Mouse (Mus musculus) MEL (cell line): ENCODE data around the gene Ttc6. TPM values are rescaled to one million over a fixed set of nuclear protein-coding genes. Genes with fewer than 3 reads are reported as not detected.

Source experiments
- DNase-seq: peaks from one replicate; pipeline ENCODE4 v3.0.0; 2011; ENCODE audit warnings: low read depth, low spot score
- H3K27ac ChIP-seq: 2 replicates; pipeline ENCODE4 v1.5.1; 2012; ENCODE audit warnings: low read depth, mild to moderate bottlenecking, control low read depth, low read length, moderate library complexity; ENCODE audit not compliant: control insufficient read depth
- H3K27me3 ChIP-seq, 2 experiments: fragments of 150-350 bp in 1 of 2; sonication (generic) in 1 of 2; 2 replicates each; pipeline ENCODE4 v1.6.1; 2012; ENCODE audit warnings: low read length in 2 of 2, mild to moderate bottlenecking in 2 of 2, improper control_type of control experiment in 1 of 2, moderate library complexity in 1 of 2; ENCODE audit not compliant: insufficient read depth in 2 of 2, control insufficient read depth in 1 of 2
- H3K36me3 ChIP-seq, 2 experiments: 2 replicates each; pipeline ENCODE4 v1.6.1; 2012 to 2014; ENCODE audit warnings: low read length in 2 of 2, improper control_type of control experiment in 1 of 2, inconsistent platforms in 1 of 2, mild to moderate bottlenecking in 1 of 2; ENCODE audit not compliant: insufficient read depth in 2 of 2, control insufficient read depth in 1 of 2
- H3K4me1 ChIP-seq, 2 experiments: fragments of 150-350 bp in 1 of 2; sonication (generic) in 1 of 2; 2 replicates each; pipeline ENCODE4 v1.6.1; 2012; ENCODE audit warnings: low read length in 2 of 2, improper control_type of control experiment in 1 of 2, mild to moderate bottlenecking in 1 of 2; ENCODE audit not compliant: insufficient read depth in 2 of 2, control insufficient read depth in 1 of 2
- H3K4me3 ChIP-seq, 2 experiments: fragments of 150-350 bp in 1 of 2; sonication (generic) in 1 of 2; 2 replicates each; pipeline ENCODE4 v1.5.1; 2012; ENCODE audit warnings: low read depth in 2 of 2, low read length in 2 of 2, mild to moderate bottlenecking in 2 of 2, moderate library complexity in 2 of 2, control low read depth in 1 of 2, improper control_type of control experiment in 1 of 2; ENCODE audit not compliant: control insufficient read depth in 1 of 2, insufficient read depth in 1 of 2
- H3K79me2 ChIP-seq: 2 replicates; pipeline ENCODE4 v1.6.1; 2012; ENCODE audit warnings: mild to moderate bottlenecking, low read length, moderate library complexity; ENCODE audit not compliant: control insufficient read depth, poor library complexity, insufficient read depth
- H3K9ac ChIP-seq: 2 replicates; pipeline ENCODE4 v1.6.1; 2012; ENCODE audit warnings: low read depth, mild to moderate bottlenecking, control low read depth, low read length, moderate library complexity; ENCODE audit not compliant: control insufficient read depth, poor library complexity, severe bottlenecking
- H3K9me3 ChIP-seq: fragments of 150-350 bp; sonication (generic); replicated peaks from 2 replicates; pipeline ENCODE4 v1.6.1; 2012; ENCODE audit warnings: mild to moderate bottlenecking, low read length, improper control_type of control experiment, moderate library complexity; ENCODE audit not compliant: insufficient read depth
- ETS1 ChIP-seq: IDR thresholded peaks from 2 replicates; pipeline ENCODE4 v1.6.1; 2012; ENCODE audit warnings: low read depth, mild to moderate bottlenecking, inconsistent platforms, low read length, improper control_type of control experiment, moderate library complexity
- GATA1 ChIP-seq: IDR thresholded peaks from 2 replicates; pipeline ENCODE4 v1.6.1; 2011; ENCODE audit warnings: low read depth, low read length, improper control_type of control experiment
- JUND ChIP-seq: IDR thresholded peaks from 2 replicates; pipeline ENCODE4 v1.6.1; 2011; ENCODE audit warnings: low read depth, mild to moderate bottlenecking, improper control_type of control experiment, low read length
- MAZ ChIP-seq: IDR thresholded peaks from 2 replicates; pipeline ENCODE4 v1.6.1; 2012; ENCODE audit warnings: low read depth, mild to moderate bottlenecking, inconsistent platforms, low read length, improper control_type of control experiment
- MEF2A ChIP-seq: IDR thresholded peaks from 2 replicates; pipeline ENCODE4 v1.6.1; 2014; ENCODE audit warnings: low read depth, mild to moderate bottlenecking, inconsistent platforms, low read length, improper control_type of control experiment; ENCODE audit not compliant: poor library complexity, insufficient replicate concordance, severe bottlenecking; ENCODE audit errors: extremely low read depth
- NELFE ChIP-seq: IDR thresholded peaks from 2 replicates; pipeline ENCODE4 v1.6.1; 2011; ENCODE audit warnings: low read depth, low read length, improper control_type of control experiment
- POLR2AphosphoS2 ChIP-seq: IDR thresholded peaks from 2 replicates; pipeline ENCODE4 v1.6.1; 2011; ENCODE audit warnings: low read length, improper control_type of control experiment
- POLR2AphosphoS5 ChIP-seq: IDR thresholded peaks from 2 replicates; pipeline ENCODE4 v1.6.1; 2012; ENCODE audit warnings: low read depth, borderline replicate concordance, mild to moderate bottlenecking, inconsistent platforms, low read length, moderate library complexity, mixed read lengths
- RCOR1 ChIP-seq: IDR thresholded peaks from 2 replicates; pipeline ENCODE4 v1.6.1; 2012; ENCODE audit warnings: low read depth, mild to moderate bottlenecking, inconsistent platforms, low read length, improper control_type of control experiment
- SMC3 ChIP-seq: IDR thresholded peaks from 2 replicates; pipeline ENCODE4 v1.6.1; 2011; ENCODE audit warnings: low read depth, low read length, improper control_type of control experiment
- TBP ChIP-seq: IDR thresholded peaks from 2 replicates; pipeline ENCODE4 v1.8.0; 2011; ENCODE audit warnings: low read depth, low read length, improper control_type of control experiment
- USF2 ChIP-seq, 2 experiments: IDR thresholded peaks; 2 replicates each; pipeline ENCODE4 v1.6.1; 2011 to 2012; ENCODE audit warnings: improper control_type of control experiment in 2 of 2, low read length in 2 of 2, borderline replicate concordance in 1 of 2, inconsistent platforms in 1 of 2, low read depth in 1 of 2, mild to moderate bottlenecking in 1 of 2; ENCODE audit not compliant: insufficient read depth in 1 of 2
- ZC3H11A ChIP-seq: IDR thresholded peaks from 2 replicates; pipeline ENCODE4 v1.6.1; 2012; ENCODE audit warnings: low read depth, mild to moderate bottlenecking, inconsistent platforms, low read length, improper control_type of control experiment
- ZNF384 ChIP-seq: IDR thresholded peaks from 2 replicates; pipeline ENCODE4 v1.6.1; 2012; ENCODE audit warnings: low read depth, mild to moderate bottlenecking, inconsistent platforms, low read length, improper control_type of control experiment
- polyA plus RNA-seq, 2 experiments: library from polyadenylated mRNA; stranded (reverse) in 1 of 2; unstranded in 1 of 2; fragments of >175 nt in 1 of 2; fragments of >200 nt in 1 of 2; gene quantifications; 2 replicates each; pipeline versions ENCODE4 v1.2.1 to v1.2.4; 2012; ENCODE audit warnings: low replicate concordance in 2 of 2, low read depth in 1 of 2; ENCODE audit not compliant: insufficient read length in 2 of 2, insufficient read depth in 1 of 2, missing spikeins in 1 of 2
- total RNA-seq: library from RNA; depleted of rRNA; stranded (reverse); fragments of 300-350 nt; gene quantifications from 2 replicates; pipeline ENCODE4 v1.2.3, GENCODE M21; 2012

The Ttc6 gene
- total and polyA plus RNA-seq, 3 experiments = not detected

- Histone ChIP-seq H3K4me3 (no peak overlapping the region), H3K4me1 (no peaks in the 10 kb centered on the region), H3K27ac (no peak overlapping the region), H3K9ac (no peak overlapping the region), H3K27me3 (no peaks in the 10 kb centered on the region), H3K79me2 (no peaks in the 10 kb centered on the region), H3K9me3 (no peaks in the 10 kb centered on the region), H3K36me3 (no peaks in the 10 kb centered on the region)
- DNase-seq = no peak
- no peak for TF ChIP-seq MEF2A
- no peak for TF ChIP-seq POLR2AphosphoS2
- no peak for TF ChIP-seq USF2 (IDR thresholded peaks at IDR 0.05; ENCODE audit: borderline replicate concordance in 1 of 2, insufficient read depth in 1 of 2, low read depth in 1 of 2, low read length in 2 of 2)
- TF ChIP-seq, all 39 proteins: peak for 0
Observed at GRCm38 (mm10) chr12:57545371-57546241, 18.3 kb upstream of the Ttc6 start.

GRCm38 (mm10) chr12:57546415-57547201 is 17.3 kb upstream of the Ttc6 start, which contains the start of gene Foxa1:
Gene Foxa1, minus strand, starts transcription at chr12:57546916.
- no peaks in the 10 kb centered on the region for H3K9me3 ChIP-seq
- H3K27ac ChIP-seq = no peak within 1 kb of the TSS
- no peaks in the 10 kb centered on the region for H3K36me3 ChIP-seq
- H3K79me2 ChIP-seq = no peaks in the 10 kb centered on the region
- H3K27me3 ChIP-seq = no peaks in the 10 kb centered on the region
- no peaks in the 10 kb centered on the region for H3K4me1 ChIP-seq
- no peak for DNase-seq
- no peak for TF ChIP-seq ETS1
- no peak for TF ChIP-seq RCOR1
- no peak for TF ChIP-seq ZNF384
- no peak for TF ChIP-seq JUND
- TF ChIP-seq POLR2AphosphoS5 = no peak
- TF ChIP-seq GATA1 = no peak
- no peak for TF ChIP-seq MEF2A
- TF ChIP-seq TBP = no peak
- TF ChIP-seq ZC3H11A = no peak
- no peak for TF ChIP-seq POLR2AphosphoS2
- TF ChIP-seq MAZ = no peak
- no peak for TF ChIP-seq SMC3
- TF ChIP-seq NELFE = no peak
- H3K4me3 ChIP-seq = no peak within 1 kb of the TSS
- no peak within 1 kb of the TSS for H3K9ac ChIP-seq
